ENCODE assay signal across 16 mouse cellular contexts in the genomic region with DNA sequence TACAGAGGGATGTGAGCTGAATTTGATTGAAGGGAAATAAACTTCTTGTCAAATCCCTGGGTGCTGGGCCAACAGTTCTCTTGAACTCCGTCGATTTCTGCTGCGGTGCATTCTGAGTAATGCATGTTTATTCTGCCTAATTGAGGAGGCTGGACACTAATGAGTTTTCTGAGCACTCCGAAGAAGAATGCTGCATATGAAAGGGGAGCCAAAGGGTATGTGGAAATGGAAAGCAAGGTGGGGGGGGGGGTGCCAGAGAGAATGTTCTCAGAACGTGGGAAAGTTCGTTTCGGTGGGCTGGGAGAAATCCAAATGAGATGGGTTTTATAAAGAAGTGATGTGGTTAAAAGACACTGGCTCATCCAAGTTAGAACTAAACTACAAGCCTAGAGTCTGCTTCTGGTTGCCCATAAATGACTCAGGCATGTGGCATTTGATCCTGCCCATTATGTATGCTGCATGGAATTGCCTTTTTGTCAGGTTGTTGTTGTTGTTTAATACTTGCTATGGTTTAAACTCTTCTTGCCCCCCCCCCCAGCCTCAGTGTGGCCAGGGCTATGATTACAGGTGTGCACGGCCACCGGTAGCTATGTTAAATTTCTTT.
"Had no signal": no experiment of that assay in that cellular context is flagged by ENCODE, and none has a peak within 500 bp of the region (broad histone marks: within the 10 kb centered on the region; RNA-seq: fewer than 3 reads in every experiment).

No protein-coding gene starts in this region.

- ATAC-seq: lung, postnatal 0 days; midbrain, embryonic 15.5 days had no signal

- H3K4me1 ChIP-seq: limb, embryonic 13.5 days; liver, embryonic 15.5 days; midbrain, embryonic 15.5 days had no signal

- H3K9me3 ChIP-seq: limb, embryonic 13.5 days; liver, embryonic 15.5 days; midbrain, embryonic 15.5 days; neural tube, embryonic 12.5 days had no signal

- H3K36me3 ChIP-seq: limb, embryonic 13.5 days; liver, embryonic 15.5 days; midbrain, embryonic 15.5 days; neural tube, embryonic 12.5 days had no signal

- H3K27ac ChIP-seq: kidney, postnatal 0 days; layer of hippocampus, adult 2 months; limb, embryonic 13.5 days; liver, embryonic 15.5 days; midbrain, embryonic 15.5 days; neural tube, embryonic 12.5 days had no signal

- H3K4me3 ChIP-seq: layer of hippocampus, adult 2 months; limb, embryonic 13.5 days; liver, embryonic 15.5 days; midbrain, embryonic 15.5 days; neural tube, embryonic 12.5 days had no signal

- H3K9ac ChIP-seq: limb, embryonic 13.5 days; liver, embryonic 15.5 days; midbrain, embryonic 15.5 days; neural tube, embryonic 12.5 days had no signal

- H3K27me3 ChIP-seq: limb, embryonic 13.5 days; liver, embryonic 15.5 days; midbrain, embryonic 15.5 days; neural tube, embryonic 12.5 days had no signal

- DNase-seq: kidney, adult 9 months; kidney, postnatal 4 days; left cerebral cortex, postnatal 4 days; lung, adult 2 months; lung, postnatal 4 days; thymus, adult 18-20 months; thymus, postnatal 14 days had no signal

- H3K4me2 ChIP-seq: limb, embryonic 13.5 days; liver, embryonic 11.5 days; liver, embryonic 15.5 days; midbrain, embryonic 11.5 days; midbrain, embryonic 15.5 days; neural tube, embryonic 12.5 days had no signal
